In genomic region chr1:96846727-96847126, GRCm38 (mm10) we compare ENCODE assay signal across 8 mouse cellular contexts. TPM values are rescaled to one million over a fixed set of nuclear protein-coding genes. Genes with fewer than 3 reads are reported as not detected.
DNase-seq lines count a peak whose midpoint lies in the region; ATAC-seq and TF ChIP-seq lines count a peak whose summit lies in the region.

No protein-coding gene starts in this region.

- no peaks in the 10 kb centered on the region for H3K36me3 ChIP-seq in kidney, embryonic 15.5 days
- H3K36me3 ChIP-seq in hindbrain, postnatal 0 days (ENCODE audit: insufficient read depth, low read length) = no peaks in the 10 kb centered on the region

- TF ChIP-seq CTCF in Patski (IDR thresholded peaks at IDR 0.05) = peak; percentile 54
- TF ChIP-seq CTCF in hindbrain, postnatal 0 days (IDR thresholded peaks at IDR 0.05; ENCODE audit: low read depth) = peak; percentile 82

- 7% methylated on average over 3 of the region's 3 CpGs for WGBS in kidney, embryonic 15.5 days
- whole genome bisulfite sequencing in hindbrain, postnatal 0 days = under 1% methylated on average over 3 of the region's 3 CpGs

- no peaks in the 10 kb centered on the region for H3K27me3 ChIP-seq in kidney, embryonic 15.5 days
- H3K27me3 ChIP-seq in Patski = peaks cover 9% of the 10 kb centered on the region
- H3K27me3 ChIP-seq in hindbrain, postnatal 0 days (ENCODE audit: insufficient read depth, low read length) = no peaks in the 10 kb centered on the region

- no peak overlapping the region for H3K9ac ChIP-seq in kidney, embryonic 15.5 days
- no peak overlapping the region for H3K9ac ChIP-seq in hindbrain, postnatal 0 days (replicated peaks; ENCODE audit: low read length)

- no peak overlapping the region for H3K4me2 ChIP-seq in kidney, embryonic 15.5 days
- no peak overlapping the region for H3K4me2 ChIP-seq in hindbrain, postnatal 0 days (ENCODE audit: low read depth, low read length)

- no peak for ATAC-seq in kidney, embryonic 15.5 days (replicated peaks; ENCODE audit: low FRiP score)
- no peak for ATAC-seq in Patski
- ATAC-seq in hindbrain, postnatal 0 days = peak; percentile 59; the same call in 1 of the 2 replicates

- CTCF ChIA-PET in Patski (lab: Charles Lee) = no interaction called here

- H3K9me3 ChIP-seq in kidney, embryonic 15.5 days (replicated peaks) = no peaks in the 10 kb centered on the region
- no peaks in the 10 kb centered on the region for H3K9me3 ChIP-seq in hindbrain, postnatal 0 days (ENCODE audit: low read length)

- in situ Hi-C loops in Patski (cut with MboI; ENCODE audit: low pct_unique_long_range_greater_than_20kb) = loop anchor here (5.0 to 10.0 kb wide), 3 partner anchors 171 to 958 kb away; no protein-coding TSS in a partner anchor

- no peak overlapping the region for H3K4me3 ChIP-seq in kidney, embryonic 15.5 days (replicated peaks)
- H3K4me3 ChIP-seq in hindbrain, postnatal 0 days (ENCODE audit: low read length) = no peak overlapping the region

- peak; percentile 2 for DNase-seq in kidney, adult 18-20 months
- DNase-seq in A20 (ENCODE audit: low read depth, low spot score) (peak; percentile 41), Patski (ENCODE audit: low read depth, low spot score) (no peak)
- DNase-seq in hindbrain, postnatal 0 days (ENCODE audit: low spot score) = peak; percentile 80
- DNase-seq in telencephalon, adult 2 months (ENCODE audit: low read depth, low spot score) = peak; percentile 27
- DNase-seq in gastrocnemius, postnatal 25 days = no peak
- no peak for DNase-seq in gastrocnemius, postnatal 10 days

- H3K4me1 ChIP-seq in kidney, embryonic 15.5 days = no peaks in the 10 kb centered on the region
- H3K4me1 ChIP-seq in hindbrain, postnatal 0 days (ENCODE audit: insufficient read depth, low read length) = no peaks in the 10 kb centered on the region

- POLR2A ChIA-PET in Patski (lab: Charles Lee) = no interaction called here

- H3K27ac ChIP-seq in kidney, embryonic 15.5 days = no peak overlapping the region
- H3K27ac ChIP-seq in hindbrain, postnatal 0 days = no peak overlapping the region

RNA-seq across cellular contexts. Expression of gene Slco4c1, which starts 25.2 kb away (rescaled TPM):
- polyA plus RNA-seq in kidney, embryonic 15.5 days (2015; fragmentation: Nextera tagmentation; extraction: Ambion mirVana) = 7.7 and 8.0 TPM in 2 replicates
- not detected for polyA plus RNA-seq in Patski (2021)
- total RNA-seq in hindbrain, postnatal 0 days (2014; rRNA removed) = 1.4 and 2.4 TPM in 2 replicates
- polyA plus RNA-seq in hindbrain, postnatal 0 days (2015; fragmentation: Nextera tagmentation; extraction: Ambion mirVana) = 0.99 and 1.0 TPM in 2 replicates
- total RNA-seq in gastrocnemius, postnatal 25 days (2021) = under 1 TPM in 1 of 2 experiments, not detected in 1; 0.05 TPM
- total RNA-seq in gastrocnemius, postnatal 10 days (2021) = under 1 TPM in 1 of 2 experiments, not detected in 1; 0.07 TPM

Comparison
In these comparisons a context has a peak if more than half of its experiments do, and no peak if none do; other contexts are left out.
1. DNase-seq: peak in kidney, adult 18-20 months (single experiment), A20 (single experiment), hindbrain, postnatal 0 days (single experiment) and telencephalon, adult 2 months (single experiment); none in Patski (single experiment), gastrocnemius, postnatal 25 days (single experiment) and gastrocnemius, postnatal 10 days (single experiment).